Mouse (Mus musculus): Measurements from ENCODE around the gene Sult1a1.
A peak's percentile ranks its signal among the peaks of the same experiment; 100 is the strongest.

Sult1a1 gene

GRCm38 (mm10) chr7:126676207-126676606, at the start of gene Sult1a1:
Sult1a1 (minus strand) TSS chr7:126676432.
- peak; percentile 81 for DNase-seq

GRCm38 (mm10) chr7:126725667-126726066, 49.4 kb upstream of the Sult1a1 start:
- no peak for DNase-seq

- no peak for DNase-seq
Measured at GRCm38 (mm10) chr7:126725077-126725476, 48.8 kb upstream of the Sult1a1 start.

- no peak for DNase-seq
Measured at GRCm38 (mm10) chr7:126721635-126722034, 45.4 kb upstream of the Sult1a1 start.

- DNase-seq = no peak
Measured at GRCm38 (mm10) chr7:126718787-126719337, 42.6 kb upstream of the Sult1a1 start.

- DNase-seq = no peak
Measured at GRCm38 (mm10) chr7:126717566-126717965, 41.3 kb upstream of the Sult1a1 start.

GRCm38 (mm10) chr7:126715679-126716078, 39.4 kb upstream of the Sult1a1 start:
- DNase-seq = no peak

GRCm38 (mm10) chr7:126711910-126712309, 35.7 kb upstream of the Sult1a1 start:
- no peak for DNase-seq

- no peak for DNase-seq
Measured at GRCm38 (mm10) chr7:126710266-126710665, 34.0 kb upstream of the Sult1a1 start.

GRCm38 (mm10) chr7:126708175-126708952, 32.1 kb upstream of the Sult1a1 start:
- no peak for DNase-seq

- DNase-seq = no peak
Measured at GRCm38 (mm10) chr7:126707442-126708174, 31.4 kb upstream of the Sult1a1 start, which contains the start of gene Coro1a. Coro1a (minus strand) TSS chr7:126707787.

GRCm38 (mm10) chr7:126704121-126704980, 28.1 kb upstream of the Sult1a1 start:
- DNase-seq = no peak

- DNase-seq = no peak
Measured at GRCm38 (mm10) chr7:126703757-126704077, 27.5 kb upstream of the Sult1a1 start.

GRCm38 (mm10) chr7:126702861-126703756, 26.9 kb upstream of the Sult1a1 start:
- no peak for DNase-seq

GRCm38 (mm10) chr7:126702358-126702757, 26.1 kb upstream of the Sult1a1 start:
- no peak for DNase-seq

- no peak for DNase-seq
Measured at GRCm38 (mm10) chr7:126701559-126702357, 25.5 kb upstream of the Sult1a1 start.

- peak; percentile 75 for DNase-seq
Measured at GRCm38 (mm10) chr7:126701070-126701469, 24.8 kb upstream of the Sult1a1 start.

GRCm38 (mm10) chr7:126700063-126701015, 24.1 kb upstream of the Sult1a1 start:
- peak; percentile 16 for DNase-seq

- DNase-seq = no peak
Measured at GRCm38 (mm10) chr7:126697838-126698237, 21.6 kb upstream of the Sult1a1 start.

- no peak for DNase-seq
Measured at GRCm38 (mm10) chr7:126696886-126697285, 20.7 kb upstream of the Sult1a1 start.
